Comparison of ENCODE assay signal across 8 mouse cellular contexts in the genomic region with DNA sequence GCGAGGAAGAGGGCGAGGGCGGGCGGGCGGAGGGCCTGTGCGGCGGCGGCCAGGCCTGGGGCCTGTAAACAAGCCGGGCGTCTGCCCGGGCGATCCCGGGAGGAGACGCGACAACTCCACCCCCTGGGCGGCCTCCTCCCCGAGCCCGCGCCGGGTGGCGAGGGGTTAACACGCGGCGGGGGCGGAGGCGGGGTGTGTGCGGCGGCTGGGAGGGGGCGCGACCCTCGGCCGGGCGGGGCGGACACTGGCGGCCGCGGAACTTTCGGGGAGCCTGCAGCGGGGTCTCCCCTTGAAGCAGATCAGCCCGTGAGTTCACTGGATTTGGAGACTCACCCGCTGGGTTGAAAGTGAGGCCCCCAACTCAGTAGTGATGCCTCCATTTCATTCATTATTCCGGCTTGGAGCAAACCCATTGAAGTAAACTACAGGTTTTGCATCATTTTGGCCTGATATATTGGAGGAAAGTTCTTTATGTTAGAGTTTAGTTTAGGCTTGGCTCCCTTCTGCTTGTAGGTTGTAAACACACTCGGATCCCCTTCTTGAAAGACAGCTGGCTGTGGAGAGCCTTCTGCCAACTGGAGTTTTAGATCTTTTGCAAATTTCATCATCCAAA. TPM values are rescaled to one million over a fixed set of nuclear protein-coding genes. Genes with fewer than 3 reads are reported as not detected.
DNase-seq lines count a peak whose midpoint lies in the region; ATAC-seq and TF ChIP-seq lines count a peak whose summit lies in the region.

No protein-coding gene starts in this region.

- peak overlapping the region; percentile 86 for H3K4me3 ChIP-seq in intestine, embryonic 16.5 days (ENCODE audit: low read length)
- peak overlapping the region; percentile 92 for H3K4me3 ChIP-seq in midbrain, embryonic 10.5 days
- H3K4me3 ChIP-seq in small intestine, adult 2 months (ENCODE audit: low read depth, low read length): peak overlapping the region; percentile 96

- ATAC-seq in intestine, embryonic 16.5 days: peak; percentile 76
- no peak for ATAC-seq in monocyte, adult 5-6 weeks (replicated peaks; ENCODE audit: insufficient number of reproducible peaks, low FRiP score, low TSS enrichment, poor library complexity, severe bottlenecking)

- no peak for TF ChIP-seq CTCF in small intestine, adult 2 months (IDR thresholded peaks at IDR 0.05; ENCODE audit: extremely low read depth, insufficient read length, insufficient replicate concordance, low read depth, low read length)

- H3K9me3 ChIP-seq in intestine, embryonic 16.5 days (ENCODE audit: control insufficient read depth, low read length): no peaks in the 10 kb centered on the region
- no peaks in the 10 kb centered on the region for H3K9me3 ChIP-seq in midbrain, embryonic 10.5 days (replicated peaks)

- peak; percentile 53; the same call in 1 of the 2 replicates for TF ChIP-seq POLR2A in small intestine, adult 2 months (IDR thresholded peaks at IDR 0.05; ENCODE audit: low read depth, low read length)

- peak overlapping the region; percentile 52 for H3K4me2 ChIP-seq in intestine, embryonic 16.5 days (ENCODE audit: low read depth, low read length)

- peak overlapping the region; percentile 99 for H3K27ac ChIP-seq in intestine, embryonic 16.5 days (ENCODE audit: low read length)
- H3K27ac ChIP-seq in midbrain, embryonic 10.5 days (replicated peaks): peak overlapping the region; percentile 99
- H3K27ac ChIP-seq in small intestine, adult 2 months (ENCODE audit: insufficient read depth, low read depth, low read length): peak overlapping the region; percentile 78

- intact Hi-C loops in left cerebral cortex, postnatal 4 days (cut with DNase I): no loop called here

- H3K36me3 ChIP-seq in intestine, embryonic 16.5 days (ENCODE audit: control insufficient read depth, insufficient read depth, low read length): no peaks in the 10 kb centered on the region
- H3K36me3 ChIP-seq in midbrain, embryonic 10.5 days: no peaks in the 10 kb centered on the region
- H3K36me3 ChIP-seq in small intestine, adult 2 months (ENCODE audit: control insufficient read depth, insufficient read depth, low read length): no peaks in the 10 kb centered on the region

- H3K27me3 ChIP-seq in intestine, embryonic 16.5 days (replicated peaks; ENCODE audit: control insufficient read depth, insufficient read depth, low read length): no peaks in the 10 kb centered on the region
- H3K27me3 ChIP-seq in midbrain, embryonic 10.5 days (ENCODE audit: low read depth, poor library complexity, severe bottlenecking): no peaks in the 10 kb centered on the region
- no peaks in the 10 kb centered on the region for H3K27me3 ChIP-seq in small intestine, adult 2 months (ENCODE audit: control insufficient read depth, insufficient read depth, low read length)

- peak overlapping the region; percentile 98 for H3K9ac ChIP-seq in intestine, embryonic 16.5 days (ENCODE audit: low read depth, low read length)

- DNase-seq in ZHBTc4 (ENCODE audit: low read depth, low spot score): peak; percentile 86
- DNase-seq in embryo, embryonic 10.5 days (ENCODE audit: low spot score): peak; percentile 81
- DNase-seq in gastrocnemius, postnatal 25 days: peak; percentile 67
- peak; percentile 65 for DNase-seq in left cerebral cortex, postnatal 4 days
- peak; percentile 75 for DNase-seq in midbrain, embryonic 10.5 days (ENCODE audit: low spot score)

- H3K4me1 ChIP-seq in intestine, embryonic 16.5 days (ENCODE audit: control insufficient read depth, insufficient read depth, low read length): peaks cover 14% of the 10 kb centered on the region
- peaks cover 40% of the 10 kb centered on the region for H3K4me1 ChIP-seq in midbrain, embryonic 10.5 days
- H3K4me1 ChIP-seq in small intestine, adult 2 months (ENCODE audit: control insufficient read depth, insufficient read depth, insufficient read length, low read length): peaks cover 8% of the 10 kb centered on the region; the same call in 1 of the 2 replicates

- WGBS in intestine, embryonic 16.5 days: under 1% methylated on average over 26 of the region's 43 CpGs
- WGBS in midbrain, embryonic 10.5 days: 2% methylated on average over 24 of the region's 43 CpGs
- under 1% methylated on average over 42 of the region's 43 CpGs for WGBS in small intestine, adult 2 months

RNA-seq across cellular contexts. Expression of a gene that starts 4.5 kb away (rescaled TPM):
- total RNA-seq in gastrocnemius, postnatal 25 days (2021): 100 to 1,000 TPM; 215 to 234 TPM
- 20.0 and 21.2 TPM in 2 replicates for polyA plus RNA-seq in intestine, embryonic 16.5 days (2015; fragmentation: Nextera tagmentation; extraction: Ambion mirVana)
- total RNA-seq in left cerebral cortex, postnatal 4 days (2021): 100 to 1,000 TPM; 234 to 247 TPM
- polyA plus RNA-seq in midbrain, embryonic 10.5 days (2016; fragmentation: Nextera tagmentation; extraction: Ambion mirVana): 41.7 and 48.2 TPM in 2 replicates
- 10.4 and 34.7 TPM in 2 replicates for polyA plus RNA-seq in small intestine, adult 2 months (2012; rRNA removed)
- 150 to 232 TPM (median 173 TPM) in 3 replicates for total RNA-seq in monocyte, adult 5-6 weeks (2017)
